Mouse (Mus musculus): ENCODE data around the gene Abhd14a.

Gene Abhd14a

DNA sequence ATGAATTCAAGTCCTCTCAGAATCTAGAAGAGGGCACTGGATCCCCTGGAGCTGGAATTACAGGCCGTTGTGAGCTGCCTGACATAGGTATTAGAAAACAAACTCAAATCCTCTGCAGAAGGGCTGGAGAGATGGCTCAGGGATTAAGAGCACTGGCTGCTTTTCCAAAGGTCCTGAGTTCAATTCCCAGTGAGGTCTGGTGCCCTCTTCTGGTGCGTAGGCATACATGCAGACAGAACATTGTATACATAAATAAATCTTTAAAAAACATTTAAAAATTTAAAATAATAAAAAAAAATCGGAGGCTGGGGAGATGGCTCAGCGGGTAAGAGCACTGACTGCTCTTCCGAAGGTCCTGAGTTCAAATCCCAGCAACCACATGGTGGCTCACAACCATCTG is 4.8 kb downstream of the Abhd14a start:
- Histone ChIP-seq H3K4me1 (replicated peaks; ENCODE audit: low read depth, low read length) (peaks cover 31% of the 10 kb centered on the region), H3K27me3 (ENCODE audit: insufficient read depth, low read length) (peaks cover 6% of the 10 kb centered on the region), H3K36me3 (ENCODE audit: insufficient read depth, low read length) (peaks cover 31% of the 10 kb centered on the region), H3K4me3 (replicated peaks; ENCODE audit: low read length) (no peak overlapping the region), H3K9me3 (ENCODE audit: low read length) (no peaks in the 10 kb centered on the region)
- TF ChIP-seq CTCF (conservative IDR thresholded peaks at IDR 0.05; ENCODE audit: low read length), result no peak
- TF ChIP-seq POU5F1 (IDR thresholded peaks at IDR 0.05; ENCODE audit: borderline replicate concordance, low read length), result no peak

DNA sequence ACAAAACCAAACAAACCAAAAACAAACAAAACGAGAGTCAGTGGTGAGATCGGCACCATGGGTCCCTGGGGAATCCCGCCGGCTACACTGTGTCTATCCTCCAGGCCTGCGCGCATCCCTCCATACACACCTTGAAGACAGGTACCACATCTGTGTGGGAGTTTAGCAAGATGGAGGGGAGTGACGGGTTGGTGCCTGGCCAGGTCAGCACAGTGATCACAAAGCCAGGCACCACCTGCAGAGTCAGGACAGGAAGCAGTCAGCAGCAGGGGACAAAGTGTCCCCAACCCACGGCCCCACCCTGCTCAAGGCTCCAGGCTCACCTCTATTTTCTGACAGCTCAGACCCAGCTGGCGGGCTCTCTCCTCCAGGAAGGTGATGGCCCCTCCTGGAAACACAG is 10.9 kb downstream of the Abhd14a start:
- Histone ChIP-seq H3K9me3 (ENCODE audit: low read length) (no peaks in the 10 kb centered on the region), H3K27me3 (ENCODE audit: insufficient read depth, low read length) (peaks cover 6% of the 10 kb centered on the region), H3K4me1 (replicated peaks; ENCODE audit: low read depth, low read length) (peaks cover 65% of the 10 kb centered on the region), H3K36me3 (ENCODE audit: insufficient read depth, low read length) (peaks cover 60% of the 10 kb centered on the region), H3K4me3 (replicated peaks; ENCODE audit: low read length) (peak overlapping the region; percentile 80; the same call in 1 of the 2 replicates)
- TF ChIP-seq POU5F1 (IDR thresholded peaks at IDR 0.05; ENCODE audit: borderline replicate concordance, low read length) (no peak), CTCF (conservative IDR thresholded peaks at IDR 0.05; ENCODE audit: low read length) (no peak), NANOG (IDR thresholded peaks at IDR 0.05; ENCODE audit: borderline replicate concordance, low read length) (no peak)

DNA sequence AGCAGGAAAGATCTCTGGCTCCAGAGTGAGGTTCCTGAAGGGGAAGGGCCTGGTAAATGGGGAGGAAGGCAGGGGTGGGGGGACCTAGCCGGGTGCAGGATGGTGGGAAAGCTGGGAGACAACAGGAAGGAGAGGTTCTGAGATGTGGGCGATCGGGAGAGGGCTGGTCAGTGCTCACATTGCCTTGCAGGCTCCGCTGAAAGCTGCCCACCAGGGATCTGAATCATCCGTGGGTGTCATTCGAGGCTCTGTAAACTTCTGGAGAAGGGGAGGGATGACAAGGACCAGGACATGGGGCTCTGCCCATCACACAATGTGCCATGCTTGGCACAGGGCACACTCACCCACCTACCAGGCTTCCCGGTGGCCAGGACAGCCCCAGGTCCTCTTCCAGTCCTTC is 14.1 kb downstream of the Abhd14a start:
- Histone ChIP-seq H3K9me3 (ENCODE audit: low read length) (no peaks in the 10 kb centered on the region), H3K27me3 (ENCODE audit: insufficient read depth, low read length) (no peaks in the 10 kb centered on the region), H3K4me1 (replicated peaks; ENCODE audit: low read depth, low read length) (peaks cover 65% of the 10 kb centered on the region), H3K36me3 (ENCODE audit: insufficient read depth, low read length) (peaks cover 66% of the 10 kb centered on the region), H3K4me3 (replicated peaks; ENCODE audit: low read length) (no peak overlapping the region)
- TF ChIP-seq POU5F1 (IDR thresholded peaks at IDR 0.05; ENCODE audit: borderline replicate concordance, low read length) (no peak), NANOG (IDR thresholded peaks at IDR 0.05; ENCODE audit: borderline replicate concordance, low read length) (no peak), CTCF (conservative IDR thresholded peaks at IDR 0.05; ENCODE audit: low read length) (no peak)

- Histone ChIP-seq H3K9me3 (ENCODE audit: low read length) (no peaks in the 10 kb centered on the region), H3K4me1 (replicated peaks; ENCODE audit: low read depth, low read length) (peaks cover 40% of the 10 kb centered on the region), H3K36me3 (ENCODE audit: insufficient read depth, low read length) (peaks cover 49% of the 10 kb centered on the region), H3K4me3 (replicated peaks; ENCODE audit: low read length) (peak overlapping the region; percentile 96), H3K27me3 (ENCODE audit: insufficient read depth, low read length) (no peaks in the 10 kb centered on the region)
- TF ChIP-seq CTCF (conservative IDR thresholded peaks at IDR 0.05; ENCODE audit: low read length) (no peak), POU5F1 (IDR thresholded peaks at IDR 0.05; ENCODE audit: borderline replicate concordance, low read length) (no peak), NANOG (IDR thresholded peaks at IDR 0.05; ENCODE audit: borderline replicate concordance, low read length) (no peak)
Observed at GRCm38 (mm10) chr9:106430015-106430264, 17.5 kb downstream of the Abhd14a start.

DNA sequence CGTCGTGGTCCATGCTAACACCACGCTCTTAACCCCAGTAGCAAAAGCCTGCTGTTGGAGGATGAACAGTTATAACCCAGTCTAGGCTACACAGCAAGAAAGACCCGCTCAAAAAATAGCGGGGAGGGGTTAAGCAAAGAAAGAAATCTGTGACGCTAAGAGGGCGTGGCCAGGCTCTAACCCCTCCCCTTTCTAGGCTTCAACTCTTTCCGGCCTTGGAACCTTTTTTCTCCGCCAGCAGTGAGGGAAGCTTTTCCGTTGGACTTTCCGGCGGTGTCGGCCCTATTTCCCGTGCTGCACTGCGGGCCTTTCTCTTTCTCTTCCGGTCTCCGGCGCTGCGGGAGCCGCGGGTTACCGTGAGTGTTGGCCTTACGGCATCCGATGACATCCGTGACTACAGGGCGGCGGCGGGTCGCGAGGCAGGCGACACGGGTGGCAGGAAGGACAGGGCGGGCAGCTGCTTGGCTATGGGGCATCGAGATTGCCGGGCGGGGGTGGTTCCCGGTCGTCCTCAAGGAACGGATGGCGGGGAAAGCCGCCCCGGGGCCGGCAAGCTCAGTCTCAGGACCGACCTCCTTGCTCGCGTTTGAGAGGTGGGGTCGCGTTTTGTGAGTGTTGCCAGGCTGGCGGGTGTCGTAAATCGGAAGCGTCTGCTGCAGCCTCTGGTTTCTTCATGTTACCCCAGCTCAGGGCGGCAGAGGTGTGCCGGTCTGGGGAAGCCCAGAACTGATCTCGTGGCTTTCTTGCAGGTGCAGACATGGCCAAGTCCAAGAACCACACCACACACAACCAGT is 18.1 kb downstream of the Abhd14a start, which contains the start of gene Rpl29:
TSS of gene Rpl29 (plus strand) at position 234 of the 794 bp plus-strand sequence.
- peak within 1 kb of the TSS; percentile 96 for H3K4me3 ChIP-seq (replicated peaks; ENCODE audit: low read length)
- H3K27me3 ChIP-seq (ENCODE audit: insufficient read depth, low read length), result no peaks in the 10 kb centered on the region
- TF ChIP-seq NANOG (IDR thresholded peaks at IDR 0.05; ENCODE audit: borderline replicate concordance, low read length), result no peak
- peaks cover 40% of the 10 kb centered on the region for H3K4me1 ChIP-seq (replicated peaks; ENCODE audit: low read depth, low read length)
- no peaks in the 10 kb centered on the region for H3K9me3 ChIP-seq (ENCODE audit: low read length)
- H3K36me3 ChIP-seq (ENCODE audit: insufficient read depth, low read length), result peaks cover 44% of the 10 kb centered on the region

- H3K4me1 ChIP-seq (replicated peaks; ENCODE audit: low read depth, low read length), result peaks cover 39% of the 10 kb centered on the region
- H3K9me3 ChIP-seq (ENCODE audit: low read length), result no peaks in the 10 kb centered on the region
- peak overlapping the region; percentile 96 for H3K4me3 ChIP-seq (replicated peaks; ENCODE audit: low read length)
- H3K27me3 ChIP-seq (ENCODE audit: insufficient read depth, low read length), result no peaks in the 10 kb centered on the region
- peaks cover 37% of the 10 kb centered on the region for H3K36me3 ChIP-seq (ENCODE audit: insufficient read depth, low read length)
- TF ChIP-seq POU5F1 (IDR thresholded peaks at IDR 0.05; ENCODE audit: borderline replicate concordance, low read length) (no peak), NANOG (IDR thresholded peaks at IDR 0.05; ENCODE audit: borderline replicate concordance, low read length) (no peak), CTCF (conservative IDR thresholded peaks at IDR 0.05; ENCODE audit: low read length) (no peak)
Observed at GRCm38 (mm10) chr9:106428719-106429220, 18.7 kb downstream of the Abhd14a start.

DNA sequence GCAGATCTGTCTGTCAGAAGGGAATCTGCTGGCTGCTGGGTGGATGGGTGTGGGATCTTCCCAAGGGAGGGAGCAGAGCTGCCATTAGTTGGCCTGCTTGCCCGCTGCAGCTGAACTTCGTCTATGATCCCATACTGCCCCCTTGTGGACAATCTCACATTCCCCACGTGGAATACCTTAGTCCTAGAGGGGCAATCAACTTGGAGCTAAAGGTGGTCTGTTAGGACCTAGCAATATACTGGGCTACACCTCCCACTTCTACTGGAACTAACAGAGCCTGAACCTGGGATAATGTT is 25.7 kb downstream of the Abhd14a start:
- no peaks in the 10 kb centered on the region for H3K36me3 ChIP-seq (ENCODE audit: insufficient read depth, low read length)
- H3K4me3 ChIP-seq (replicated peaks; ENCODE audit: low read length), result no peak overlapping the region
- H3K4me1 ChIP-seq (replicated peaks; ENCODE audit: low read depth, low read length), result peaks cover 59% of the 10 kb centered on the region
- TF ChIP-seq CTCF (conservative IDR thresholded peaks at IDR 0.05; ENCODE audit: low read length) (peak; percentile 59), POU5F1 (IDR thresholded peaks at IDR 0.05; ENCODE audit: borderline replicate concordance, low read length) (no peak)
- H3K9me3 ChIP-seq (ENCODE audit: low read length), result no peaks in the 10 kb centered on the region
- H3K27me3 ChIP-seq (ENCODE audit: insufficient read depth, low read length), result peaks cover 15% of the 10 kb centered on the region

DNA sequence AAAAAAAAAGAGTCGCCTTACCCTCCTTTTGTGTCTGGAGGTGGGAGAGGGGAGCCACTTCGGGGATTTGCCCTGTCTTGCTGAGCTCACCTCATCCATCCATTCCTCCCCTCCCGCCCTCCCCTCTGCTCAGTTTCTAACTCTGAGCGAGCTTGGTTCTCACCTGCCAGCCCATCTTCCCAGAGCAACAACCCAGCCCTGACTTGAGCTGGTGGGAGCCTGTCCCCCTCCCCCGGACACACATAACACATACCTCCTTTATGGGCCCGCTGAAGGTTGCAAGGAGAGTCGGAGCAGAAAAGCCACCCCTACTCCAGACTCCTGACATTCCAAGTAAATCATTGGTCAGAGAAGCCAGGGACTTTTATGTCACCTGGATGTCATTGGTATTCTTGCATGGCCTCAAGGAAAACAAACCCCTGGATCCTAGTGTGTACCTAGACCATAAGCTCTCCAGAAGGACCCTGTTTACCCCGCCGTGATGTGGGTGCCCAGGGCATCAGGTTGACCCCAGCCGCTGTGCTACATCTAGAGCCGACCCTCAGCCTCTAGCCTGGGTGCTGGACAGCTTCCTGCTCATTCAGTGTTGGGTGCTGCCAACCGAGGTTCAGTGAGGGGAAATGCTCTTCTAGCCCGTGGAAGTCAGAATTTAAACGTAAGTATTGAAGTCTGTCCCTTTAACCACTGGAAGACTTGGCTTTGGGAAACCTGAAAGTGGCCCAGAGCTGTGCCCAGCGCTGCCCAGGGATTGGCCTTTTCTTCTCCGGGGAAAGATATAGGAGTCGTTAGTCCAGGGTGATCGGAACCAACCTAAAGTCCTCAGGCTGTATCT is 26.2 kb downstream of the Abhd14a start:
- Histone ChIP-seq H3K4me3 (replicated peaks; ENCODE audit: low read length) (0 out of 2 replicates have a peak overlapping the region, but pooled peaks have one; percentile 41), H3K9me3 (ENCODE audit: low read length) (no peaks in the 10 kb centered on the region), H3K4me1 (replicated peaks; ENCODE audit: low read depth, low read length) (peaks cover 59% of the 10 kb centered on the region), H3K36me3 (ENCODE audit: insufficient read depth, low read length) (no peaks in the 10 kb centered on the region), H3K27me3 (ENCODE audit: insufficient read depth, low read length) (peaks cover 15% of the 10 kb centered on the region)
- no peak for TF ChIP-seq NANOG (IDR thresholded peaks at IDR 0.05; ENCODE audit: borderline replicate concordance, low read length)
- no peak for TF ChIP-seq CTCF (conservative IDR thresholded peaks at IDR 0.05; ENCODE audit: low read length)
- TF ChIP-seq POU5F1 (IDR thresholded peaks at IDR 0.05; ENCODE audit: borderline replicate concordance, low read length), result no peak
